Mouse (Mus musculus): Measurements from ENCODE around the gene Ttc34. TPM values are rescaled to one million over a fixed set of nuclear protein-coding genes. Genes with fewer than 3 reads are reported as not detected.

The Ttc34 gene
- total RNA-seq (2015), result not detected in 2 replicates
- 0.07 TPM in 1 of 2 replicates, not detected in the other for total RNA-seq (2017)

DNA sequence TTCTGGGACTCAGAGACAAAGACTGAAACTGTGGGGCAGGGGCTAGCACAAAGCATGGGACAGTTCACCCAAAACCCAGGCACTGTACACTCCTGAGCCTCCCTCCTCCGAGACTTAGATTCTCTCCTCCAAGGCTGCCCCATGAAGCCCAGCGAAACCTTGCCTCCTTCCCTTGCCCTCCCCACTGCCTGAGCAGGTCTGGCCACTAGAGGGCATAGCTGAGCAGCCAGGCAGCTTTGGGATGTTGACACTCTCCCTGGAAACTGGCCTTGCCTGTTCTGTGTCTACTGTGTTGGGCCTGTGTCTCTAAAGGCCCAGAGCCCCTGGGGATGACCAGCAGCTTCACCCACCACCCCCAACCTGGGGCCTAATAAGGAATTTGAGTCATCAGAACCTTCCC, at the start of gene Ttc34:
Gene Ttc34, plus strand, starts transcription at position 290 of the 400 bp plus-strand sequence.
- peak; percentile 76 for ATAC-seq (ENCODE audit: poor library complexity, severe bottlenecking)

DNA sequence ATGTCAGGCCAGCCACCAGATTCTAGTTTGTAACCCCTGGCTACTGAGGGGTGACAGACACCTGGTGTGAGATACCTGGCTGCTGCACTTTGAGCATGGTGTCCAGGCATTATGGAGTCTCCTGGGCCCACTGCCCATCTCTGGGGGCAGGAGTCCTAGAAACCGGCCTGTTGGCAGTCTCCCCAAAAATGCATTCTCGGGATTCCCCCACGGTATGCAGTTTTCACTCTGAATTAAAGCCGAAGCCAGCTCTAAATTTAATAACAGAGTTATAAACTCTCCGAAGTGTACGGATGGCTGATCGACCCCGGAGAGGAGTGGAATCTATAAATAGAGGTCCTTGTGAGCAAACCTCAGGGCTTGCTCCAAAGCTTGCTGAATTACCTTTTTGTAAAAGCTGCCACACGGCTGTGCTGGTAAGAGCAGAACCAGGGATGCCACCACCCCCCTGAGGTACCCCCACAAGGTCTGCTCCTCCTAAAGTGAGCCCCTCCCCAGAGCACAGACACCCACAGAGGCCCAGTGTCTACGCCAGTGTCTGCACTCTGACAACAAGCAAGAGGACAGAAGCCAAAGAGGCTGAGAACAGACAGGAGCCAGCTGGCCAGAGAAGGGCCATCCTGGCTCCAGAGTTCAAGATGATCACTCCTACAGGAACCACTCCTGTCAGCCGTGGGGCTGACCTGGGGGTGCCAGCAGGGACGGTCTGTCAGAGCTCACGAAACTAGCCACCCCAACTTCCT, 49.1 kb upstream of the Ttc34 start:
- no peak for ATAC-seq (ENCODE audit: poor library complexity, severe bottlenecking)

DNA sequence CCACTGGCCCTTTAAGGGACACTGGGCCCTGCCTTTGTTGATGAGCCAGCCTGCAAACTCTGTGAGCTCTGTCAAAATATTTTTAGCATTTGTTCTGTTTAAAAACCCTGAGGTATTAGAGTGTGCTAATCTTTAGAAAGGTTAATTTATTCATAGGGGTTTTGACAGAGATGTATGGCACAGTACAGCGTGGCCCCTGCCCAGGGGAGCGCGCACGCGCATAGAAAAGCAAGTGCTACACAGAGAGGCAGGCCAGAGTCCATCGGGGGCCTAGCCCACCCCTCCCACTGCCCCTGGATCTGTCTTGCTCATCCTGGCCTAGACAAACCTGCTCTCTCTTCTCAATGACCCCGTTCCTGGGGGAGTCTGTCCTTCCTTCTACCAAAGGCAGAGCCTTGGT, 45.4 kb upstream of the Ttc34 start:
- no peak for ATAC-seq (ENCODE audit: poor library complexity, severe bottlenecking)

DNA sequence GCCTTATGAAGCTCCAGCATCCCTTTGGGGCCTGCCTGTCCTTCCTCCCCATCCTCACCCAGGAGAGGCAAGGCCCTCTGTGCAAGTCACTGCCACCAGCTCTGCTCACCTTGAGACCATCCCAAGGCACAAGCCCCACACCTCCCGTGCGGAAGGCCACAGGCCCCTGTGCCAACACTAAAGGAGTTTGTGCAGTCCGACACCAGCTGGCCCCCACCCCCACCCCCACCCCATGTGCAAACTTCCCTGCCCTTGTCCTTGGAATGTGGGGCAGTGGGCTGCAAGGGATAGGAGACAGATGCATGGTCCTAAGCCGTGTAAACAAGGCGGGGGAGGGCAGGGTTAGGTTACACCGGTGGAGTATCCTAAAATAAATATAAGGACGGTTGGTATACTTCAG, 43.8 kb upstream of the Ttc34 start:
- no peak for ATAC-seq (ENCODE audit: poor library complexity, severe bottlenecking)

DNA sequence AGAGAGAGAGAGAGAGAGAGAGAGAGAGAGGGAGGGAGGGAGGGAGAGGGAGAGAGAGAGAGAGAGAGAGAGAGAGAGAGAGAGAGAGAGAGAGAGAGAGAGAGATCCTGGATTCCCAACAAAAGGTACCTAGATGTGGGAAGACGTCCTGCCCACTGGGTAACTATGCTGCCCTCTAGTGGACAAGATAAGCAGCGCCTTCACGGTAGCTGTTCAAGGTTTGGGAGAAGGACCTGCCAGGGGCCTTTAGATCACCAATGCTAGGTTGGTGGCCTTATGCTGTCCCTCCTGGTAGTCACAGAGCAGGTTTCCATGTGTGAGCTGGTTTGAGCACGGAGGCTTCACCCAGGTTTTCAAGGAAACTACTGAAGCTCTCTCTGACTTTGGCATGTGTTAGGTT, 39.4 kb upstream of the Ttc34 start:
- ATAC-seq (ENCODE audit: poor library complexity, severe bottlenecking), result peak; percentile 68; the same call in 1 of the 2 replicates

DNA sequence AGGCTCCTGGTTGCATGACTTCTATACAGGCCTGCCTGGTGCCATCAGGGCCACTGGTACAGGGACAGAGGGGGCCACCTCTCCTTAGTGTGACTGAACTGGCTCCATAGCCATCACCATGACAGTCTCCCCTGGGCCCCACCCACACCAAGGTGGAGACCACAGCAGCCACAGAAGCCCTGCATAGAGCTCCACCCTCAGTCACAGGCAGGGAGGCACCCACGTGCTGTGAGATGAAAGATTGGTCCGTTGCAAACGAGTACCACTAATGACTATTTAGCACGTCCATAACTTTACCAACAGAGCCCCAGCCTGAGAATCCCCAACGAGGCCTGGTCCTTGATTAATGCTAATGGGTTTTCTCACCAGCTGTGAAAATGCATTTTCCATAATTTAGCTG, 36.7 kb upstream of the Ttc34 start:
- ATAC-seq (ENCODE audit: poor library complexity, severe bottlenecking), result no peak

DNA sequence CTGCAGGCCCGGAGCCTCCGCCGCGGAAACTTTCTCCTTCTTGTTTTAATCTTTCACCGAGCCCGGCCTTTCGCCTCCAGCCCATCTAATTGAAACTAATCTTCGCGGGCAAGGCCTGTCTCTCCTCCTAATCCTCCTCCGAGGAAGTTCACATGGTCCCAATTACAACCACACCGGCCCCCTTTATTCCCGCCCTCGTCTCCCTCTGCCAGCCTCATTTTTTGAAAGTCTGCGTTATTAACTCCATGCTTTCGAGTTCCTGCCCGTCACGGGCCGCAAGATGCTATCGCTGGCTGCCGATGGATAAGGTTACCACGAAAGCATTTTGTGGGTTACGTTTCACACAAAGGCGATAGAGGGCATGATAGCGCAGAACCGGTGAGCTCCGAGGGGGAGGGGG, 35.0 kb upstream of the Ttc34 start:
- ATAC-seq (ENCODE audit: poor library complexity, severe bottlenecking), result no peak

DNA sequence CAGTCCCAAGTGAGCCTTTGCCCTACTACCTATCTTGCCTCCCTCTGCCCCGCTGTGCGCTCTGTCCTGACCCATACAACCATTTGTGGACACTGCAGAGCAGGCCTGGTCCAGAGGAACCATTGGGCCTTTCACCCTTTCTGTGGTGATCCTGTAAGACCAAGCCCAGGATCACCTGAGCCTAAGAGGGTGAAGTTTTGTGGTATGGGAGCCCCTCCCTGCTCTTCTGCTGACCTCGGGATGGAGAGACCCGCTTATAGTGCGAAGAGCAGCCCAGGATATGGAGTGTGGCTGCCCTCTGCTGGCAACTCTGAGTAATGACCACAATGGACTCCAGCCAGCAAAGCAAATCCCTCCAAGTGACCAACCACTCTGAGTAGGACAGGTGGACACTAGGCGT, 11.6 kb upstream of the Ttc34 start:
- peak; percentile 90 for ATAC-seq (ENCODE audit: poor library complexity, severe bottlenecking)

DNA sequence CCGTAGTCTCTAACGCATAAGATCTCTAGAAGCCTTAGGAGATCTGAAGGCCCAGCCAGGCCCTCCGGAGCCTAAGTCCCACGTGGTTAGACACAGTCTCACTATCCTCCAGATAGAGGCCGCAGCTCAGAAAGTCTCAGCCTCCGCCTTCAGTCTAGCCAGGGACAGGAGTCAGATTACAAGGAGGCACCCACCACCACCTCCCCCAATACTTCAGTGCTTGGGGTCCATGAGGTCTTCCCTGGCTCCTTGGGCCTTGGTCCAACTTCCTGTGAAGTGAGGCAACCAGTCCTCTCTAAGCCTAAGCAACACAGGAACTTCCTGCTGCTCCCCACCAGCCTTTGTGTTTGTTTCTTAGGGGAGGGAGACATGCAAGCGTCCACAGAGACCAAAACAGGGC, 11.0 kb upstream of the Ttc34 start:
- ATAC-seq (ENCODE audit: poor library complexity, severe bottlenecking), result 0 out of 2 replicates have a peak, but pooled peaks have one; percentile 26

DNA sequence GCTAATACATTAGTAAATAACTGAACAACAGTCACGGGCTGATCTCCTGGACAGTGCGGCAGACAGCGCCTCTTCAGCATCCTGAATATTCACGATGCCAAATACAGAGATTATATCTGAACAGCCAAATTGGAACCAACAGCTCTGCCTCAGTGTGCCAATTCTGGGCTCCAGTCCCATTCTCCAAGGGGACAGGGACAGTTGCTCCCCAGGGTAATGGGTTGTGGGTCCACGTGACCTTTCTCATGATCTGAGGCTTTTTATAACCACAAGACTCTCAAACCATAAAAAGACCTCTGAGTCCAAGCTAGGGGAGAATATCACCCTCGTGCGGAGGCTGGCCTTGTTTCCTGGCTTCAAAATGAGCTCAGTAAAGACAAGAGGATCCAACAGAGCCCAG, 10.1 kb upstream of the Ttc34 start:
- ATAC-seq (ENCODE audit: poor library complexity, severe bottlenecking), result no peak

DNA sequence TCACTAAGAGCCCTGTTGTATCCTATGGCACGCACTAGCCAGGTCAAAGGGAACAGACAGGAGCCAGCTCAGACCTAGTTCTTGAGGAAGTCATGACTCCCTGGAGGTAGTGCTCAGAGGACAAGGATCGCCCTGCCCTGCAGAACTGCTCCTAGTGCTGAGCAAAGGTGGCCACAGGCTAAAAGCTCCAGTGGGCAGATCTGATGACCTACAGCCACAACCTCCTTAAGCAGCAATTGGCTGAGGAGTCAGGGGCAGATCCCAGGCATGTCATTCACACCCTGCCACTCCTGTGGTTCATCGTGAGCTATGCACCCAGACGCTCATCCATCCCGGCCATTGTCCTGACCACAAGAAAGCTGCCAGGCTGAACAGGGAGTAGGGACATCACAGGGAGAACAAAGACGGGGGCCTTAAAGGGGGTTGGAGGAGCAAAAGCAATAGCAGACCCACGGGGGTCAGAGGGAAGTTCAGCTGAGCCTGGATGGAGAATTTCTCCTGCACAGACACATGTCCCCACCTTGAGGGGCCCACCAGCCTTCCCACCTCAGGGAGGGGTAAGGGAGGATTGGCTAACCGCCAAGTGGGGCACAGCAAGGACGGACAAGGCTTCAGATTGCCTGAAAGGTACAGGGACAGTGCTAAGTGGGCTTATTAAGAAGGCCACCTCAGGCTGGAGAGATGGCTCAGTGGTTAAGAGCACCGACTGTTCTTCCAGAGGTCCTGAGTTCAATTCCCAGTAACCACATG, 9.2 kb upstream of the Ttc34 start:
- ATAC-seq (ENCODE audit: poor library complexity, severe bottlenecking), result no peak

DNA sequence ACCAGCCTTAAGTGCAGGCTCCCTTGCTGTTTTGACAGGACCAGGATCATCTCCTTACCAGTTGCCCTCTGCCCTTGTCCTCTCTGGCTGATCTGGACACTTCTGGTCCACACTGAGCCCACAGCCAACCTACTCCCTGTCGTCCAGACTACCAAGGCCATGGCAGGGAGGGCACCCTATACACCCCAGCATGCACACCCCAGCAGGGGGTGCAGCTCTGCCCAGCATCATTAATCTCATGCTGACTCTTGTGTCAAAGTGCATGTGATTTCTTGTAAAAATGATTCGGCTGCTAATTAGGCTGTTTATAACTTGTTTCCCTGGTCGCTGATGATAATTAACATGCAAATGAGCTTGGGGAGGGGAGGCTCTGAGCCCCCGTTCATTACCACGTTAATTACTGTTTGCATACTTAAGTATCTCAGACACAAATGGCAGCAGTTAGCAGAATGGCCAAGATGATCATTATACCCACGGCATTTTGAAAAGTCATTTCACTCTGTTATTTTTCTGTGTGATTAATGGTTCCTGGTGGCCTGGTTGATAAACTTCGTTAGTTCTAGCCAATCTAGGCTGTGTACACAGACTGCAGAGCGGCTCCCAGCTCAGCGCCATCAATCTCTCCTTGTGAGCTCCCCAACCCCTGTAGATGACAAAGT, 5.2 kb upstream of the Ttc34 start:
- ATAC-seq (ENCODE audit: poor library complexity, severe bottlenecking), result no peak

DNA sequence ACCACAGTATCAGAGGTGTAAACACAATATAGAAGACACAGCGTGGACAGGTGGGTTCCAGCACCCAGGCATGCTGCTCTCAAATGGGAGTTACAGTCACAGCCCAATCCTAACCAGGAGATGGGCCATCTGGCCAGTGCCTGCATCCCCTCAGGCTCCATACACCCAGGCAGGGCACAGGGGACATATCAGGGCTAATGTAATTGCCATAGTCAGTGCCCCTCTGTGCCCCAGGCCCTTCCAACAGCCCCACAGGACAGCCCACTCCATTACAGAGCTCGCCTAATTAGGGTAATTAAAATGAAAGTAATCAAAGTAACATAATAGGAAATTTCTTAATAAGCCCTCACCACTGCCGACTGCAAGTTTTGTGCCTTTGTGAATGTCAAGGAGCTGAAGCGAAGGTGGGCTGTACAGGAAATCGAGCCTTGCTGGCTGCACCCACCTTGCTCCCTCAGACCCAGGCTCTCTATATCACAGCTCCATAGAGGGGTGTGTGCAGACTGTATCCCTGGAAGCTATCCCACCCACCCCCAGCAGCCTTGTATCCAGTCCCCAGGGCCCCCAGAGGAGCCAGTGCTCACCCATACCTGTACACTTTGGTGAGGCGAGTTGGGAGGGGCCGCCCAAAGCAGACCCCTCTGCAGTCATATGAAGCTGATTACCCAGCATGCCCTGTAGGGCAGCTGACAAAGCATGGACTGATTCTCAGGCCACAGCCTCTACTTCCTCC, 910 bp upstream of the Ttc34 start:
- ATAC-seq (ENCODE audit: poor library complexity, severe bottlenecking), result no peak

DNA sequence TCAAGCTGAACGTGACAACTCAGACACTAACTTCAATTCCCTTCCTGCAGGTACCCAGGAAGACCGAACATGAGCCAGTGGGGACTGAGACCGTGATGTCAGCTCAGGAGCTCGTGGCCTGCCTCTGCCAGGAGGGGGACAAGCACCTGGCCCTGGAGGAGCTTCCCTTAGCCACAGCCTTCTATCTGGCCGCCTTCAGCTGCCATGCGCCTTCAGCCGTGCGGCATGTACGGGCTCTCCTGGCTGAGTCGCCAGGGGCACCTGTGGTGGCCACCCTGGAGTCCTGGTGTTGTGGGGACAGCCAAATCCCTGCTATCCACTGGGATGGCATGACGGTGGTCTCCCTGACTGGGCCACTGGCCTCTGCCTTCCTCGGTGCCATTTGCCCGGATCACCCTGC, 1.5 kb downstream of the Ttc34 start:
- no peak for ATAC-seq (ENCODE audit: poor library complexity, severe bottlenecking)

DNA sequence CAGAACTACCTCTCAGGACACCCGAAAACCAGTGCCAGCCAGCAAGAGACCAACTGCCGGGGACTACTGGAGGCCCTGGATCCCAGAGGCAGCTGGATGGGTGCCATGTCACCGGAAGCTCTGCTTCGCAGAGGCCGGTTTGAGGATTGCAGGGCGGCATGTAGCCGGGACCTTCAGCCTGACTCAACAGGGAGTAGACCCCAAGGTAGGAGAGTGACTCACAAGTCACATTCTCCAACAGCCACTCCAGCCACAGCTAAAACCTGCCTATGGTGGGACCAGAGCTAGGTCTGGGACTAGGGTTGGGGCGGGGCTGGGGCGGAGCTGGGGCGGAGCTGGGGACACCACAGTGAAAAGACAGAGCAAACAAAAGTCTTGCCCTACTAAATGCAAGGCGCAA, 2.1 kb downstream of the Ttc34 start:
- ATAC-seq (ENCODE audit: poor library complexity, severe bottlenecking), result no peak

DNA sequence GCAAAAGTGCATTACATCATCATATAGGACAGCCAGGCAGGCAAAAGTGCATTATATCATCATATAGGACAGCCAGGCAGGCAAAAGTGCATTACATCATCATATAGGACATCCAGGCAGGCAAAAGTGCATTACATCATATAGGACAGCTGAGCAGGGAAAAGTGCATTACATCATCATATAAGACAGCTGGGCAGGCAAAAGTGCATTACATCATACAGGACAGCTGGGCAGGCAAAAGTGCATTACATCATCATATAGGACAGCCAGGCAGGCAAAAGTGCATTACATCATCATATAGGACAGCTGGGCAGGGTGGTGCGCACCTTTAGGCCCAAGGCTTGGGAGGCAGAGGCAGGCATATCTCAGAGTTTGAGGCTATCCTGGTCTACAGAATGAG, 15.4 kb downstream of the Ttc34 start:
- ATAC-seq (ENCODE audit: poor library complexity, severe bottlenecking), result no peak

DNA sequence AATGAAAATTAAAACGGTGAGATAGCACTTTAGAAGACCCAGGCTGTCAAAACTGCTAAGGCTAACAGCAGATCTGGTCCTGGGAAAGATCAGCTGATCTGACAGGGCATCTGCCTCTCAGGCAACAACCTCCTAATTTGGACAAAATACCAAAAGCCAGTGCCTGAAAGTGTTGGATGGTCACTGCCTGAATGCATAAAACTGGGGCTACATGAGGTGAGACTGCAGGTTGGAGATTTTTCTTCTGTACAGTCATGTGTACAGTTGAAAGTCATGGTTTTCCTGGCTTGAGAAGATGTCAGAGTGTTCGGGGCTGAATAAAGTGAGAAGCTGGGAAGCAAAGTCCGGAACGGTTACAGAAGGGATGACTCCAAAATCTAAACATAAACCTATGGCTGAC, 16.6 kb downstream of the Ttc34 start:
- no peak for ATAC-seq (ENCODE audit: poor library complexity, severe bottlenecking)

DNA sequence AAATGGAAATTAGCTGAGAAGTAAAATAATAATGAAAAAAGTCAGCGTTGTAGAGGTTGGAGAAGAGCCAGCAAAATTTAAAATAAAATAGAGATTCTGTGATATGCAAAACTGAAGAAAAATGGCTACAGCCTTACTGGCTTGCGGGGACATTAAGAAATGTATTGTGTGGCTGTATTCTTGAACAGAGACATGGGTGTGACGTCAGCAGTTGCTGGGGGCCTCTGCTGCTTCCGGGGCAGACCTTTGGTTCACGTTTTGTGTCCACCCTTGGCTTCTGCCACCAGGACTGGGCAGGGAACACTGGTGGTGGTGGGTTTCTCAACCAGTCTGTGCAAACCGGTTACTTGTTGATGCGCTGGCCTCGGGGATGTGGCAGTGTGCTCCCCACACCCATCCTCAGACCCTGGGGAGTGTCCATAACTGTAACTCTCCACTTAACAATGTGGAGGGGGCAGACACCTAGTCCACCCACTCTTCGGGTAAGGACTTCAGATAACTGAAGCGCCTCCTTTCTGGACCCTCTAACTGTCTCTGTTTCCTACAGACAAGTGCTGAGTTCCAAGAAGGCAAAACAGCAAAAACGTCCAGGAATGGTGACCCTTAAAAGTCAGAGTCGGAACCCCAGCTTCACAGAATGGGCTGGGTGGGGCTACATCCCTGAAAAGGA, 17.6 kb downstream of the Ttc34 start:
- ATAC-seq (ENCODE audit: poor library complexity, severe bottlenecking), result no peak

DNA sequence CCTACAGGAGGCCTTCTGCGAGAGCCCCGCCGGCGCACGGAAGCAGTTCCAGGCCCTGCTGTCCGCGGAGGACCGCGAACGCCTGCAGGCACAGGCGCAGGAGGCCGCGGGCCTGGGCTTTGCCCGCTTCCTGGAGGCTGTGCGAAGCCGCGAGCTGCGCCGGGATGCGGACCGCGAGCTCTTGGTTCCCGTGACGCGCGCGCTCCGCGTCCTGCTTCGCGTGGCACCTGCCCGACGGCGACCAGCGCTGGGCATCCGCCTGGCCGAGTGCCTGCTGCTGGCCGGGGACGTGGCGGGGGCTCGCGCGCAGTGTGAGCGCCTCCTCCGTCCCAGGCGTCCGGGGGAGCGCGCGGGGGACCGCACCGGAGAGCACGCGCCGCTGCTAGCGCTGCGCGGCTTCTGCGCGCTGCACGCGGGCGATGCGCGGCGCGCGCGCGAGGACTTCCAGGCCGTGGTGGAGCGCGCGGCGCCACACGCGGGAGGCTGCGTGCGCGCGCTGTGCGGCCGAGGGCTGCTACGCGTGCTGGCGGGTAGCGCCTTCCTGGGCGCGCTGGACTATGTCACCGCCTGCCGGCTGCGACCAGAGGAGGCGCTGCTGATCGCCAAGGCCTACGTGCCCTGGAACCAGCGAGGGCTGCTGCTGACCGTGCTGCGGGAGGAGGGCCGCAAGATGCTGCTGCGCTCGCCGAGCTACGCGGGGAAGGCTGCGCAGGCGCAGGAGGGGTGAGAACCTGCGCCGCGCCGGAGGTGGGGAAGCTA, 18.6 kb downstream of the Ttc34 start:
- ATAC-seq (ENCODE audit: poor library complexity, severe bottlenecking), result peak; percentile 66

DNA sequence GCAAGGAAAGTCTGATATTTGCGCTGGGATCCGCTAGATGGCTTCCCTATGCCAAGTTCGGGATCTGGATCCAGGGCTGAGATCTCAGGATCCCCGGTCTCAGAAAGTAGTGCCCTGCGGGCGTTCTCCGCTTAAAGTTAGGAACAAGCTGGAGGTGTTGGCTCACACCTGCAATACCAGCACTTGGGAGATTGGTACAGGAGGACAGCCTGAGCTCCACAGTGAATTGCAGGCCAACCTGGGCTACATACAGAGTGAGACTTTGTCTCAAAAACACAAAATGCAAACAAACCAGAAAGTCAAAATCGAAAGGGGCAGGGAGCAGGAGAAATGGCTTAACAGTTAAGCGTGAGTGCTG, 19.2 kb downstream of the Ttc34 start:
- no peak for ATAC-seq (ENCODE audit: poor library complexity, severe bottlenecking)

All from megakaryocyte, adult 5-6 weeks (primary cell).